Mouse (Mus musculus): Measurements from ENCODE around the gene Hcrt.

- TF ChIP-seq EP300 (IDR thresholded peaks at IDR 0.05; ENCODE audit: low read depth) (no peak), CTCF (IDR thresholded peaks at IDR 0.05; ENCODE audit: low read depth) (no peak)
Observed at GRCm38 (mm10) chr11:100735134-100735865, 27.4 kb downstream of the Hcrt start.
